Mouse (Mus musculus) c-Kit-positive CD71-positive TER-119-positive erythroid progenitor cells, embryonic 14.5 days (primary cell): ENCODE measurements around the gene Bloc1s1.

Experiments
- DNase-seq: peaks from one replicate; pipeline ENCODE4 v3.0.0-alpha.2; 2013; ENCODE audit warnings: low spot score

Gene Bloc1s1

DNA sequence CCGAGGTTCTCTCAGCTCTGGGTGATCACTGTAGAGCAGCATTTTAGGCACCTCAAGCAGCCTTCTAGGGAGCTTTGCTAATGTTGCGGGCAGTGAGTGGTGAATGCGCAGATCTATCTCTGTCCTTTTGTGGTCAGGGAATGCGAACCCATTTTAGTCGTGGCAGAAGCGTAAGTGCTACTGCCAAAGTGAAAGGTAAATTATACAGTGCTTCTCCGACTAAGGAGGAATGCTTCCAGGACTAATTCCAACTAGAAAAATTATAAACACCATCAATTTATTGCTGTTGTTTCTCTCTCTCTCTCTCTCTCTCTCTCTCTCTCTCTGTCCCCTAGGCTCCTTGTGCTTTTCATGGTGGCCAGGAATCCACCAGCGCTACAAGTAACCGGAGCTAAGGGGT is at the start of gene Bloc1s1:
TSS of gene Bloc1s1 (minus strand) at position 101 of the 400 bp plus-strand sequence.
- DNase-seq, result no peak

GRCm38 (mm10) chr10:128972841-128973240 is 49.0 kb upstream of the Bloc1s1 start:
- no peak for DNase-seq

DNA sequence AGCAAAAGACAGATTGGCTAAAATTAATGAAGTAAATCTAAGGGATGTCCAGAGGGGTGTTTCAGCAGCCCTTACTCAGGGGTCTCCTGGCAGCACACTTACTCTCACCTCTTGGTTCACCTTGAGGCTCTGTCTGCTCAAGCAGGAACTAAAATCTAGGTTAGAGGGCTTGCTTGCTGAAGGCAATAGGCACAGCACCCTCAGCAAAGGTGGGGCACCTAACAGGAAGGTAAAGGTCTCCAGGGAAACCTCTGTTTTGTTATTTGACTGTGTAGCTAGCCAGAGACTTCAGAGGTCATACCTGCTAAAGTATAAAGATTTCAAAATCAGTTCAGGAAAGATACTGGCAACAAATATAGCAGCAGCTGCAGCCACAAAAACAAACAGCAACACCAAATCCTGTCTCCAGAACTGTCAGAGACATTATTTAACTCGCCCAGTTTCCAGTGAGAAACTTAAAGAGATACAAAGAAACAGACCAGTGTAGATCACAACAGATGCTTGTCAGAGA is 47.0 kb upstream of the Bloc1s1 start:
- DNase-seq, result no peak

- DNase-seq, result no peak
Observed at GRCm38 (mm10) chr10:128968341-128968749, 44.5 kb upstream of the Bloc1s1 start.

GRCm38 (mm10) chr10:128965871-128966270 is 42.0 kb upstream of the Bloc1s1 start:
- no peak for DNase-seq

- DNase-seq, result no peak
Observed at GRCm38 (mm10) chr10:128964961-128965360, 41.1 kb upstream of the Bloc1s1 start.

DNA sequence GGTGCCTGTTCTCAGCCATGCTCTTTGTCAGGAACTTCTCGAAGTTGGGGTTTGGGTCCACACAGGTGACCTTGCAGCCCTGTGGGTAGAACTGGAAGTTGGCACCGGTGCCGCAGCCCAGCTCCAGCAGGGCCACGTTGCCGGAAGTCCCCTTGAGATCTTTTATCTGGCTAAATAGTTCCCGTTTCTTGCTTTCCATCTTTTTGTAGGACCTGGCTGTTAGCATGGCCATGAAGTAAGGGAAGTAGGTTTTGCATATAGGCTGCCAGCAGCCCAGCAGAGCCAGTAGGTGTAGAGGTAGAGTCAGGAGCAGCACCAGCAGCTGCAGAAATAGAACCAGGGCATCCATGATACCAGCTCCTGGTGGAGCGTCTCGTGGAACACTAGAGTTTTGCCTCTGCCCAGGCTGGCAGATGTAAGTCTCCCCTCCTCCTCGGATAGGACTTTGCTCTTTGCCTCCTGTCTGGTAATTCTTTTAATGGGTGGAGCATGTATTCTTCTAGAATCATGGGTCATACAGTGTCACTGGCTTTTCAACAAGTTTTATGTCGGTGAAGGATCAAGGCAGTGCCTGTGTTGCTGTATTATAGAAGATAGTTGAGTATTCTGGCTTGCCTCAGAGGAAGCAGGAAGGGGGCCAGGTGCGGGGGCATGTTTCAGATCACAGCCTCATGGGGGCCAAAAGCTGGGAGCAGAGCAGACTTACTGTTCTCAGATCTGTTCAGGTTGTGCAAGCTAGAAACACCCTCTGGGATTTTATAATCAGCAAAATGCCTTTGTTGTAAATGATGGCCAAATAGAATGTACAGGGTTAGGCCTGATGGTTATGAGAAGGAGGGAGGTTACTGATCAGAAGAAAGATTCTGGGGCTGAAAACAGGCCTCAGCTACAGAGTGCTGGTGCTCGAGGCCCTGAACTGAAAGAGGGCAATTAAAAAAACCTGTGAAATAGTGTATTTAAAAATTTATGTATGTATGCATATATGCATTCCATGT is 37.1 kb upstream of the Bloc1s1 start, which contains the start of gene Mettl7b:
TSS of gene Mettl7b (minus strand) at position 399 of the 995 bp plus-strand sequence.
- DNase-seq, result no peak

- no peak for DNase-seq
Observed at GRCm38 (mm10) chr10:128960142-128960541, 36.3 kb upstream of the Bloc1s1 start.

DNA sequence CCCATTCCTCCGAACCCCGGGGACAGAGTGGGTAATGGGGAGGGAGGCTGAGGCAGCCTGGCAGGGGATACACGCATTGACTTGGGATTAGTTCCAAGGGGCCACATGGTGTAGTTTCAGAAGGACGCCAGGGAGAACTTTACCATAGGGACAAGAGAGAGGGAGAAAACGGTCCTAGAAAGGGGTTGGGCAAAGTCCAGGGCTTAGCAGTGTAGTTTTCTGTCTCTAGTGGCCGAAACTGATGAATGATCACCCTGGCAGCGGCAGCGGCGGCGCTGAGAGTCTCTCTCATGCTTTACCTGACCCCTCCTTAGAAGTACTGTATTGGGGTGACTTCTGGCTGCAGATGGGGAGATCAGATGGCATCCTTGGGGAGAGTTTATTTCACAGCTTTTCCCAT is 34.5 kb upstream of the Bloc1s1 start:
- no peak for DNase-seq

DNA sequence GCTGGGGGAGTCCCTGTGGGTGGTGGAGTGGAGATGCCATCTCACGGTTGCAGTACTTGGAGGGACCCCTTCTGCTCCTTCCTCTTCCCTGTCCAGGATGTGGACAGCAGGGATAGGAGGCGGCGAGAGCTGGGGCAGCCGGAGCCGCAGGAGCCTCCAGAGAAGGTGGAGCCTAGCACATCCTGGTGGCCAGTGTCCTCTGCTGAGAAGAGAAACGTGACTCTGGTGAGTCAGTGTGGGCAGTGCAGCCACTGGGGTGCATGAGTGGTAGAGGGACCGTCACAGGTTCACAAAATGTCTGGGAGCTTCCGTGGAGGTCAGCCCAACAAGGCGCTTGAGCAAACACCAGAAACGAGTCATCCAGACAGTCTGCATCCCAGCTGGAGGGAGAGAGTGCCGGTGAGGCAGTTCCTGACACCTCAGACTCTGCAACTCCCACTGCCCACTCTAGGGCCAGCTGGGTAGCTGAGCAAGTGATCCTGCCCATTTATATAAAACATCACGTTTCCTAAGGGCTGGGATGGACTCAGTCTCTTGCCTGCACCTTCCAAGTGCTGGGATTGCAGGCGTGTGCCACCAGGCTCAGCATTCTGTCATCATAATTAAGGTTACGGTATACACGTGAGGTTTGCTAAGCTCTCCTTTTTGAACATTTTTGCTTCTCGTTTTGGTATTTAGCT is 26.5 kb upstream of the Bloc1s1 start:
- DNase-seq, result no peak

DNA sequence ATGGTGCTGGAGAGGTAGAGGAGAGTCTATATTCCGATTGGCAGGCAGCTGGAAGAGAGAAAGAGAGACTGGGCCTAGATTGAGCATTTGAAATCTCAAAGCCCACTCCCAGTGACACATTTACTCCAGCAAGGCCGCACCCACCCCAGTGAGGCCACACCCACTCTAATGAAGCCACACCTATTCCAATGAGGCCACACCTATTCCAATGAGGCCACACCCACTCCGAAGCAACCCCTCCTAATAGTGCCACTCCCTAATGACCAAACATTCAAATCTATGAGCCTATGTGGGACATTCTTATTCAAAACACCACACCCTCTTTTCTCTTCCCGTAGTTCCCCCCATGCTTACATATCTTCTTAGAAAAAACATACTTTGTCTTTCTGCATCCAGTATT is 23.7 kb upstream of the Bloc1s1 start:
- no peak for DNase-seq

DNA sequence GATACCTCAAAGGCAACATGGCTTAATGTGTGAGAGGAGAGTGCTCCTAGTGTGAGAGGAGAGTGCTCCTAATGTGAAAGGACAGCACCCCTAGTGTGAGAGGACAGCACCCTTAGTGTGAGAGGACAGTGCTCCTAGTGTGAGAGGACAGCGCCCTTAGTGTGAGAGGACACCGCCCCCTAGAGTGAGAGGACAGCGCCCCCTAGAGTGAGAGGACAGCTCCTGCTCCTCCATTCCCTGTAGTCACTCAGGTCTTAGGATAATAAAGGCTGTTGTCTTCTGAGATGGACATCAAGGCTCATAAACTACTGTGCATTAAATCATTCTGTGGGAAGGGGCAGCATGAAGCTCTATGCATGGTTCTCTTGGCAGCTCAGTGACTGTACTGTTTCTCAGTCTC is 21.8 kb upstream of the Bloc1s1 start:
- DNase-seq, result peak; percentile 14

- no peak for DNase-seq
Observed at GRCm38 (mm10) chr10:128940475-128941061, 16.7 kb upstream of the Bloc1s1 start.

GRCm38 (mm10) chr10:128938974-128939373 is 15.1 kb upstream of the Bloc1s1 start:
- DNase-seq, result no peak

GRCm38 (mm10) chr10:128938457-128938856 is 14.6 kb upstream of the Bloc1s1 start:
- DNase-seq, result no peak

- DNase-seq, result no peak
Observed at GRCm38 (mm10) chr10:128937756-128938390, 14.0 kb upstream of the Bloc1s1 start.

DNA sequence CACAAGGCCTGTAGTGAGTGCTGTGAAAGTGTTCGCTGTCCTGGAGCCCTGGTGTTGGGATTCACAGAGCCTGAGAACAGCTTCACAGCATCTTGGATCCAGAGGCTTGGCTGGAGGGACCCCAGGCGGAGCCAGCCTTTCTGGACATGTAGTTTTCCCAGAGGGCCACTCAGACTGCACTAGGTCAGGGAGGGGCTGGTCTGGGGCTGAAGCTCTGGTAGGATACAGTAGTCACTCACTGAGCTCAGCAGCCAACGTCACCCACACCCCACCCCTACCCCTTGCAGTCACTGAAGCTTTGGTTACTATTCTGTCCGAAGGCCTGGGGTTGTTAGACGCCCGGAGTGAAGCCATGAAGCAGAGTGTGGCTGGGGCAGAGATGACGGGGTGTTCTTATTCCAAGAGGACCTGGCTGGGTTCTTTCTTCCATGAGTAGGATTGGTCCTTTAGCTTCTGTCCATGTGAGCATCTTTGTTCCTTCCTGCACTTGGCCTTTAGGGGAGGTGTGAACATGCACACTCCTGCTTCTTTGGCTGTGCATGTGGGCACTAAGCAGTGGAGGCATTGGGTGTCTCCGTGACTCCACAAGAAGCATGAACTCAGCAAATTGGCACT is 12.1 kb upstream of the Bloc1s1 start:
- no peak for DNase-seq

DNA sequence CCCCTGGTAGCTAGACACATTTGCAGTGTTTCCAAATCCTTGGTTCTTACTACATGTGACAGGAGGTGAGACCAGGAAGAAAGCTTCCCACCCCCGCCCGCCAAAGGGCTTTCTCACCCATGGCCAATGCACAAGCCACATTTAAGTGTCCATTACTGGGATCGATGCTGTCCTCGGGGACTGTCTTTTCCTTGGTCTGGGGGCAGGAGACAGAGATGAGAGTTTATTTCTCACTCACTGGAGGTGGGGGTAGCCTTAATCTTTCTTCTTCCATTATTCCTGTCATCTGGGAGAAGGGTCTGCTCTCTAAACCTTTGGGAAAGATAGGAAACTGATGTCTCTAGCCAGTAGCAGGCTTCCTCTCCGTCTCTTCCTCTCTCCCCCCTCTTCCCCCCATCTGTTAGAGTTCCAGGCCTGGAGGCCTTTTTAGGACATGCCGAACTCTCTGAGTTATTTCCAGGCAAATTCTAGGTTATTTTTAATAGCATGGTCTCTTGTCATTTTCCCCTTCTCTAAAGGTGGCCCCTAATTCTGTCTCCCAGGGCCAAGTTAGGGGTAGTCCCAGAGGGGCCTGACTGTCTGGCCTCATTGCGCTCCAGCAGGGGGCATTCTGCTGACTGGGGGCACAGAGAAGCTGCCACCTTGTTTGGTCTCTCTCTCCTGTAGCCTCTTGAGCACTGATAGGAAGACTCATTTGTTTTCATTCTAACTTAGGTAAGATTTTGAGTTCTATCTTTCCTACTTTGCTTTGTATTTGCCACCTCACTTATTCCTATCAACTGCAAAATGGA is 11.4 kb upstream of the Bloc1s1 start:
- DNase-seq, result no peak

GRCm38 (mm10) chr10:128933976-128934721 is 10.3 kb upstream of the Bloc1s1 start:
- DNase-seq, result no peak

DNA sequence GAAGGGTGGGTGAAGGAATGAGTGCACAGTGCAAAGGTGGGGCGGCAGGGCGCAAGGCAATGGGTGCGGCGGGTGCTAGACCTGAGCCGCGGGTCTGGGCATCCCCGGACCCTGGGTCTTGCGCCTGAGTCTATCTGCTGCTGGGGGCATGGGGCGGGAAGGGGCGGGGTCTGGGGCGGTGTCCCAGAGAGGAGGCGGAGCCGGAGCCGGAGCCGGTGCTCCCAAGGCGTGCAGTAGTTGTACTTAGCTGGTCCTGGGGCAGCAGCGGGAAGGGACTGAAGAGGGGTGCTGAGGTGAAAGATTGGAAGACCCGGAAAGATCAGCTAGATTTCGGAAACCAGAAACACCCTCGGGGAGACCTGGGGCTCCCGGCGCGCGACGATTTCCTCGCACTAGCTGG is 9.7 kb upstream of the Bloc1s1 start, which contains the start of gene Itga7:
TSS of gene Itga7 (plus strand) at position 245 of the 400 bp plus-strand sequence.
- no peak for DNase-seq
